Mouse (Mus musculus) kidney, embryonic 16.5 days (tissue): ENCODE measurements at regions not wholly inside any gene's neighbourhood (a gene's known extent, or its start where the extent isn't known, plus 50 kb on each side); places are given as distances from the start of the nearest gene placed in this dataset.

Source experiments
- ATAC-seq: fragments of 200-750 bp; cut with Nextera tagmentation; 2 replicates; pipeline ENCODE4 v1.8.0; 2017; ENCODE audit warnings: moderate TSS enrichment; ENCODE audit not compliant: low FRiP score, low TSS enrichment
- H3K27ac ChIP-seq: fragments of 300-500 bp; sonication (generic); 2 replicates; pipeline ENCODE4 v1.5.1; 2014; ENCODE audit warnings: low read length
- H3K27me3 ChIP-seq: fragments of 300-500 bp; sonication (generic); 2 replicates; pipeline ENCODE4 v1.6.1; 2014; ENCODE audit warnings: low read length, control low read depth, mixed read lengths; ENCODE audit not compliant: insufficient read depth
- H3K36me3 ChIP-seq: fragments of 300-500 bp; sonication (generic); 2 replicates; pipeline ENCODE4 v1.6.1; 2014; ENCODE audit warnings: low read length, control low read depth, mixed read lengths; ENCODE audit not compliant: insufficient read depth
- H3K4me1 ChIP-seq: fragments of 300-500 bp; sonication (generic); 2 replicates; pipeline ENCODE4 v1.6.1; 2014; ENCODE audit warnings: low read length, control low read depth, mixed read lengths; ENCODE audit not compliant: insufficient read depth
- H3K4me2 ChIP-seq: fragments of 300-500 bp; sonication (generic); replicated peaks from 2 replicates; pipeline ENCODE4 v1.6.1; 2014; ENCODE audit warnings: low read depth, low read length
- H3K4me3 ChIP-seq: fragments of 300-500 bp; sonication (generic); 2 replicates; pipeline ENCODE4 v1.5.1; 2014; ENCODE audit warnings: mild to moderate bottlenecking, low read length
- H3K9ac ChIP-seq: fragments of 300-500 bp; sonication (generic); replicated peaks from 2 replicates; pipeline ENCODE4 v1.6.1; 2014; ENCODE audit warnings: low read length
- H3K9me3 ChIP-seq: fragments of 300-500 bp; sonication (generic); 2 replicates; pipeline ENCODE4 v1.6.1; 2016; ENCODE audit warnings: low read length, control low read depth
- WGBS: fragments of 180-500 bp; shearing (Covaris S2); extraction: QIAGEN DNeasy Blood & Tissue Kit; methylation state at CpG from one replicate; pipeline ENCODE4 v1.1.7; 2014; 5-methylcytosine and 5-hydroxymethylcytosine counted together

- no peak for ATAC-seq
- Histone ChIP-seq H3K4me3 (no peak overlapping the region), H3K9me3 (no peaks in the 10 kb centered on the region), H3K36me3 (no peaks in the 10 kb centered on the region), H3K27ac (no peak overlapping the region), H3K27me3 (no peaks in the 10 kb centered on the region), H3K9ac (no peak overlapping the region), H3K4me2 (no peak overlapping the region), H3K4me1 (no peaks in the 10 kb centered on the region)
- 87% methylated on average over 7 of the region's 7 CpGs for WGBS
Measured at GRCm38 (mm10) chr3:126284294-126285090, 79.0 kb upstream of the Arsj start.

DNA sequence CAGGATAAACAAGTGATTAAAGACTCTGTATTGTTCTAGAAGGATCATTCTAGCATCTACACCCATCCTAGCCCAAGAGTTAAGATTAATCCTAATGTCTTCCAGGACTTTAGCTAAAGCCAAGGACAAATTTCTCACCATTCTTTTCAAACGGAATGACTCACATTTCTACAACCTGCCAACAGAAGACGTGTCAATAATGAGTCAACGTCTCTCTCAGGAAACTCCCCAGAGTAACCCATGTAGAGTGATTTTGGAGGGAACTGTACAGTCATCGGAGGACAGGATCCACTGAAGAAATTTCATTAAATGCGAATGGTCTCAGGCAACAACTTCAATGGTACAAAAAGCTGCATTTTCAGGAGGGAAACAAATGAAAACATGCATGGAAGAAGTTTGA lies 71.2 kb upstream of the Arsj start:
- no peaks in the 10 kb centered on the region for H3K4me1 ChIP-seq
- no peak overlapping the region for H3K27ac ChIP-seq
- H3K27me3 ChIP-seq, result no peaks in the 10 kb centered on the region
- 88% methylated on average over 5 of the region's 5 CpGs for WGBS
- ATAC-seq, result no peak
- H3K36me3 ChIP-seq, result no peaks in the 10 kb centered on the region
- H3K4me2 ChIP-seq, result no peak overlapping the region
- H3K4me3 ChIP-seq, result no peak overlapping the region
- H3K9me3 ChIP-seq, result no peaks in the 10 kb centered on the region
- no peak overlapping the region for H3K9ac ChIP-seq

GRCm38 (mm10) chr3:126292830-126293229 lies 70.7 kb upstream of the Arsj start:
- Histone ChIP-seq H3K36me3 (no peaks in the 10 kb centered on the region), H3K27me3 (no peaks in the 10 kb centered on the region), H3K9ac (no peak overlapping the region), H3K4me3 (no peak overlapping the region), H3K4me1 (no peaks in the 10 kb centered on the region), H3K27ac (no peak overlapping the region), H3K9me3 (no peaks in the 10 kb centered on the region), H3K4me2 (no peak overlapping the region)
- no peak for ATAC-seq
- WGBS, result 43% methylated on average over 1 of the region's 1 CpGs

- Histone ChIP-seq H3K9me3 (no peaks in the 10 kb centered on the region), H3K4me1 (no peaks in the 10 kb centered on the region), H3K36me3 (no peaks in the 10 kb centered on the region), H3K9ac (no peak overlapping the region), H3K27ac (no peak overlapping the region), H3K4me3 (no peak overlapping the region), H3K27me3 (no peaks in the 10 kb centered on the region), H3K4me2 (no peak overlapping the region)
- WGBS, result 90% methylated on average over 4 of the region's 4 CpGs
- no peak for ATAC-seq
Measured at GRCm38 (mm10) chr3:126293645-126294044, 69.8 kb upstream of the Arsj start.

DNA sequence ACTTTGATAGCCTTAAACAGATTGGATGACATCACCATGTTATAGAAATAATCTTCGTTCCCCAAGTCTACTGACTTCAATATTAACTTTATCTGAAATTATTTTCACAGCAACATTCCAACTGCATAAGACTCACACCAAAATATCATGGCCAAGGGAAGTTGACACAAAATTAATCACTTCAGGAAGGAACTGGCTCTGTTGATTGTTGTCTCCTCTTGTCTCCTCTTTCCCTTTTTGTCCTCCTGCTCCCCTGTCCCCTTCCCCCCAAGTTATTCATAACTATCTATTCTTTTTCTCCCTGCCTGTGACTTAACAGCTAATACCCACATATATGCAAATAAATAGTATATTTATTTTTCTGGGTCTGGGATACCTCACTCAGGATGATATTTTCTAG lies 67.6 kb upstream of the Arsj start:
- Histone ChIP-seq H3K9me3 (no peaks in the 10 kb centered on the region), H3K4me1 (no peaks in the 10 kb centered on the region), H3K27ac (no peak overlapping the region), H3K4me2 (no peak overlapping the region), H3K4me3 (no peak overlapping the region), H3K27me3 (no peaks in the 10 kb centered on the region), H3K9ac (no peak overlapping the region), H3K36me3 (no peaks in the 10 kb centered on the region)
- WGBS, result 92% methylated on average over 1 of the region's 1 CpGs
- no peak for ATAC-seq

GRCm38 (mm10) chr3:126299257-126299656 lies 64.2 kb upstream of the Arsj start:
- H3K9me3 ChIP-seq, result no peaks in the 10 kb centered on the region
- H3K36me3 ChIP-seq, result no peaks in the 10 kb centered on the region
- no peak overlapping the region for H3K9ac ChIP-seq
- no peak for ATAC-seq
- H3K4me1 ChIP-seq, result no peaks in the 10 kb centered on the region
- WGBS, result 76% methylated on average over 3 of the region's 3 CpGs
- H3K4me3 ChIP-seq, result no peak overlapping the region
- H3K27me3 ChIP-seq, result no peaks in the 10 kb centered on the region
- no peak overlapping the region for H3K27ac ChIP-seq
- H3K4me2 ChIP-seq, result no peak overlapping the region

- Histone ChIP-seq H3K9ac (no peak overlapping the region), H3K4me2 (no peak overlapping the region), H3K9me3 (no peaks in the 10 kb centered on the region), H3K4me3 (no peak overlapping the region), H3K36me3 (no peaks in the 10 kb centered on the region), H3K27ac (no peak overlapping the region), H3K4me1 (no peaks in the 10 kb centered on the region), H3K27me3 (no peaks in the 10 kb centered on the region)
- no peak for ATAC-seq
Measured at GRCm38 (mm10) chr3:126308303-126308702, 55.2 kb upstream of the Arsj start.
